Mouse (Mus musculus) C2C12 (cell line): Measurements from ENCODE around the gene Arhgef10l. TPM values are rescaled to one million over a fixed set of nuclear protein-coding genes. Genes with fewer than 3 reads are reported as not detected.
A peak's percentile ranks its signal among the peaks of the same experiment; 100 is the strongest.

Experiments used
- H3K27me3 ChIP-seq: one replicate; pipeline ENCODE4 v1.6.1; 2011; ENCODE audit not compliant: control insufficient read depth, insufficient read depth, insufficient read length
- H3K36me3 ChIP-seq: one replicate; pipeline ENCODE4 v1.6.1; 2011; ENCODE audit not compliant: control insufficient read depth, insufficient read depth
- H3K4me3 ChIP-seq: one replicate; pipeline ENCODE4 v1.5.1; 2011; ENCODE audit warnings: mild to moderate bottlenecking, control low read depth; ENCODE audit not compliant: poor library complexity, insufficient read depth, severe bottlenecking
- H3K79me2 ChIP-seq: one replicate; pipeline ENCODE4 v1.6.1; 2011; ENCODE audit not compliant: control insufficient read depth, insufficient read depth
- H3K79me3 ChIP-seq: one replicate; pipeline ENCODE4 v1.6.1; 2011; ENCODE audit warnings: low read depth, control low read depth
- H3ac ChIP-seq: one replicate; pipeline ENCODE3; 2011; ENCODE audit warnings: low read depth; ENCODE audit not compliant: control insufficient read depth, insufficient read length
- CEBPB ChIP-seq: IDR thresholded peaks from one replicate; pipeline ENCODE4 v1.6.1; 2011; ENCODE audit warnings: low read depth, mild to moderate bottlenecking, control low read depth, moderate library complexity
- CTCF ChIP-seq: IDR thresholded peaks from one replicate; pipeline ENCODE4 v1.5.1; 2011; ENCODE audit not compliant: control insufficient read depth, insufficient read depth, insufficient read length
- FOSL1 ChIP-seq: IDR thresholded peaks from one replicate; pipeline ENCODE4 v1.8.0; 2011; ENCODE audit warnings: mild to moderate bottlenecking, low read length; ENCODE audit not compliant: poor library complexity, insufficient read depth, severe bottlenecking
- MAX ChIP-seq: IDR thresholded peaks from one replicate; pipeline ENCODE4 v1.6.1; 2011; ENCODE audit warnings: mild to moderate bottlenecking, control low read depth
- MYOD1 ChIP-seq: IDR thresholded peaks from one replicate; pipeline ENCODE4 v1.6.1; 2011; ENCODE audit warnings: low read depth; ENCODE audit not compliant: control insufficient read depth, insufficient read length
- MYOG ChIP-seq: IDR thresholded peaks from one replicate; pipeline ENCODE4 v1.6.1; 2011; ENCODE audit not compliant: control insufficient read depth, insufficient read length; ENCODE audit errors: extremely low read depth
- USF1 ChIP-seq: IDR thresholded peaks from one replicate; pipeline ENCODE4 v1.6.1; 2011; ENCODE audit warnings: low read depth, mild to moderate bottlenecking, control low read depth, moderate library complexity
- polyA plus RNA-seq: library from polyadenylated mRNA; unstranded; fragments of >200 nt; fragmentation: generic; extraction: Trizol; gene quantifications from one replicate; pipeline ENCODE4 v1.2.1, GENCODE M21; 2012; ENCODE audit warnings: missing spikeins

Gene Arhgef10l
- polyA plus RNA-seq, 1 experiment: 27.8 TPM

- no peak for TF ChIP-seq MYOG
- TF ChIP-seq CTCF: no peak
- TF ChIP-seq MYOD1: no peak
- TF ChIP-seq MAX: no peak
- no peak for TF ChIP-seq FOSL1
- TF ChIP-seq CEBPB: no peak
- no peak for TF ChIP-seq USF1
- Histone ChIP-seq H3K36me3 (no peaks in the 10 kb centered on the region), H3K79me2 (no peaks in the 10 kb centered on the region), H3K79me3 (no peaks in the 10 kb centered on the region), H3ac (no peak overlapping the region), H3K4me3 (no peak overlapping the region), H3K27me3 (no peaks in the 10 kb centered on the region)
These were observed 111.3 kb downstream of the Arhgef10l start for GRCm38 (mm10) chr4:140554552-140554951.

GRCm38 (mm10) chr4:140551766-140552165, 114.0 kb downstream of the Arhgef10l start:
- Histone ChIP-seq H3K79me2 (no peaks in the 10 kb centered on the region), H3K4me3 (no peak overlapping the region), H3K79me3 (no peaks in the 10 kb centered on the region), H3ac (no peak overlapping the region), H3K36me3 (no peaks in the 10 kb centered on the region), H3K27me3 (no peaks in the 10 kb centered on the region)
- no peak for TF ChIP-seq MYOD1
- no peak for TF ChIP-seq CEBPB
- TF ChIP-seq MYOG: no peak
- no peak for TF ChIP-seq USF1
- no peak for TF ChIP-seq FOSL1
- no peak for TF ChIP-seq MAX

- Histone ChIP-seq H3K79me3 (no peaks in the 10 kb centered on the region), H3K79me2 (no peaks in the 10 kb centered on the region), H3ac (no peak overlapping the region), H3K4me3 (no peak overlapping the region), H3K36me3 (no peaks in the 10 kb centered on the region), H3K27me3 (no peaks in the 10 kb centered on the region)
- TF ChIP-seq CTCF: no peak
- TF ChIP-seq USF1: no peak
- no peak for TF ChIP-seq MAX
- no peak for TF ChIP-seq MYOG
- TF ChIP-seq CEBPB: no peak
These were observed 115.1 kb downstream of the Arhgef10l start for GRCm38 (mm10) chr4:140550670-140551069.

- no peaks in the 10 kb centered on the region for H3K79me2 ChIP-seq
- H3K4me3 ChIP-seq: no peak overlapping the region
- no peaks in the 10 kb centered on the region for H3K27me3 ChIP-seq
- TF ChIP-seq CEBPB: no peak
- TF ChIP-seq FOSL1: no peak
- TF ChIP-seq MAX: no peak
- no peak for TF ChIP-seq MYOG
- no peak for TF ChIP-seq MYOD1
- TF ChIP-seq CTCF: no peak
- TF ChIP-seq USF1: no peak
- no peaks in the 10 kb centered on the region for H3K79me3 ChIP-seq
- no peaks in the 10 kb centered on the region for H3K36me3 ChIP-seq
- H3ac ChIP-seq: no peak overlapping the region
These were observed 115.8 kb downstream of the Arhgef10l start for GRCm38 (mm10) chr4:140549975-140550374.

- Histone ChIP-seq H3K4me3 (no peak overlapping the region), H3ac (no peak overlapping the region), H3K79me3 (no peaks in the 10 kb centered on the region), H3K79me2 (no peaks in the 10 kb centered on the region), H3K36me3 (peaks cover 8% of the 10 kb centered on the region), H3K27me3 (no peaks in the 10 kb centered on the region)
- TF ChIP-seq MYOD1 (no peak), CTCF (peak; percentile 55)
These were observed 118.3 kb downstream of the Arhgef10l start for GRCm38 (mm10) chr4:140547488-140547887.

- TF ChIP-seq USF1 (no peak), CTCF (peak; percentile 71), CEBPB (no peak)
- Histone ChIP-seq H3K27me3 (no peaks in the 10 kb centered on the region), H3K4me3 (no peak overlapping the region), H3K79me3 (no peaks in the 10 kb centered on the region), H3ac (no peak overlapping the region), H3K36me3 (peaks cover 24% of the 10 kb centered on the region), H3K79me2 (peaks cover 11% of the 10 kb centered on the region)
These were observed 126.7 kb downstream of the Arhgef10l start for GRCm38 (mm10) chr4:140539125-140539524.
